Mouse (Mus musculus) myocyte (in vitro differentiated cells): ENCODE measurements around the gene Macrod1. TPM values are rescaled to one million over a fixed set of nuclear protein-coding genes. Genes with fewer than 3 reads are reported as not detected.

Experiments
- H3K27me3 ChIP-seq: one replicate; pipeline ENCODE4 v1.6.1; 2011; ENCODE audit not compliant: control insufficient read depth, insufficient read depth, insufficient read length
- H3K36me3 ChIP-seq: one replicate; pipeline ENCODE4 v1.6.1; 2011; ENCODE audit not compliant: control insufficient read depth, insufficient read depth
- H3K4me2 ChIP-seq: one replicate; pipeline ENCODE4 v1.6.1; 2011; ENCODE audit warnings: low read depth, control low read depth
- H3K4me3 ChIP-seq: one replicate; pipeline ENCODE4 v1.5.1; 2011; ENCODE audit warnings: mild to moderate bottlenecking, control low read depth, moderate library complexity
- H3K79me2 ChIP-seq: one replicate; pipeline ENCODE4 v1.6.1; 2011; ENCODE audit not compliant: control insufficient read depth, insufficient read depth
- H3ac ChIP-seq: one replicate; pipeline ENCODE4 v1.6.1; 2011; ENCODE audit not compliant: control insufficient read depth, insufficient read length
- CEBPB ChIP-seq: IDR thresholded peaks from 2 replicates; pipeline ENCODE4 v1.6.1; 2011; ENCODE audit warnings: mild to moderate bottlenecking, moderate library complexity; ENCODE audit not compliant: poor library complexity, insufficient read depth, severe bottlenecking
- E2F4 ChIP-seq: IDR thresholded peaks from one replicate; pipeline ENCODE4 v1.6.1; 2011; ENCODE audit warnings: mild to moderate bottlenecking, control low read depth, moderate library complexity; ENCODE audit not compliant: insufficient read depth
- MAX ChIP-seq: IDR thresholded peaks from one replicate; pipeline ENCODE4 v1.6.1; 2011; ENCODE audit warnings: low read depth, mild to moderate bottlenecking, control low read depth
- MYOD1 ChIP-seq, 3 experiments: IDR thresholded peaks; one replicate each; pipeline ENCODE4 v1.6.1; 2011; ENCODE audit warnings: control low read depth in 2 of 3, low read depth in 2 of 3, mild to moderate bottlenecking in 2 of 3, moderate library complexity in 1 of 3; ENCODE audit not compliant: insufficient read length in 2 of 3, control insufficient read depth in 1 of 3
- MYOG ChIP-seq, 3 experiments: IDR thresholded peaks; one replicate each; pipeline ENCODE4 v1.6.1; 2011; ENCODE audit warnings: control low read depth in 2 of 3, low read depth in 2 of 3, mild to moderate bottlenecking in 2 of 3; ENCODE audit not compliant: insufficient read length in 2 of 3, control insufficient read depth in 1 of 3, insufficient read depth in 1 of 3
- POLR2A ChIP-seq: IDR thresholded peaks from one replicate; pipeline ENCODE4 v1.6.1; 2011; ENCODE audit warnings: low read depth, mild to moderate bottlenecking, control low read depth, moderate library complexity; ENCODE audit not compliant: insufficient read length
- POLR2AphosphoS2 ChIP-seq: IDR thresholded peaks from one replicate; pipeline ENCODE4 v1.6.1; 2011; ENCODE audit warnings: low read depth, control low read depth; ENCODE audit not compliant: insufficient read length
- REST ChIP-seq: IDR thresholded peaks from one replicate; pipeline ENCODE4 v1.6.1; 2011; ENCODE audit warnings: mild to moderate bottlenecking, control low read depth, moderate library complexity; ENCODE audit not compliant: insufficient read depth, insufficient read length
- SRF ChIP-seq: IDR thresholded peaks from one replicate; pipeline ENCODE4 v1.6.1; 2011; ENCODE audit warnings: low read depth; ENCODE audit not compliant: control insufficient read depth, insufficient read length
- TCF12 ChIP-seq: IDR thresholded peaks from one replicate; pipeline ENCODE4 v1.6.1; 2011; ENCODE audit warnings: mild to moderate bottlenecking, control low read depth; ENCODE audit not compliant: poor library complexity, insufficient read depth, severe bottlenecking
- TCF3 ChIP-seq: IDR thresholded peaks from one replicate; pipeline ENCODE4 v1.6.1; 2011; ENCODE audit warnings: low read depth, control low read depth; ENCODE audit not compliant: insufficient read length
- USF1 ChIP-seq: IDR thresholded peaks from one replicate; pipeline ENCODE4 v1.6.1; 2011; ENCODE audit warnings: low read depth, mild to moderate bottlenecking, control low read depth, moderate library complexity
- polyA plus RNA-seq: library from polyadenylated mRNA; unstranded; fragments of >200 nt; fragmentation: generic; extraction: Trizol; gene quantifications from one replicate; pipeline ENCODE4 v1.2.1, GENCODE M21; 2012; ENCODE audit warnings: missing spikeins

The Macrod1 gene
- polyA plus RNA-seq, 1 experiment, result 82.4 TPM

- Histone ChIP-seq H3K4me3 (no peak overlapping the region), H3K27me3 (no peaks in the 10 kb centered on the region), H3K36me3 (no peaks in the 10 kb centered on the region), H3K79me2 (no peaks in the 10 kb centered on the region), H3ac (no peak overlapping the region), H3K4me2 (no peak overlapping the region)
- TF ChIP-seq REST (no peak), CEBPB (peak; percentile 67; the same call in 1 of the 2 replicates), POLR2A (no peak)
Observed at GRCm38 (mm10) chr19:7108114-7108905, 51.7 kb downstream of the Macrod1 start.

GRCm38 (mm10) chr19:7110097-7110496, 53.5 kb downstream of the Macrod1 start:
- Histone ChIP-seq H3ac (no peak overlapping the region), H3K4me2 (no peak overlapping the region), H3K36me3 (no peaks in the 10 kb centered on the region), H3K4me3 (no peak overlapping the region), H3K79me2 (no peaks in the 10 kb centered on the region), H3K27me3 (no peaks in the 10 kb centered on the region)
- TF ChIP-seq TCF3 (no peak), TCF12 (no peak), POLR2A (no peak), POLR2AphosphoS2 (no peak), E2F4 (no peak), CEBPB (no peak), SRF (no peak), MAX (no peak), REST (no peak), USF1 (no peak), MYOG (IDR thresholded peaks at IDR 0.05; ENCODE audit: control insufficient read depth in 1 of 3, insufficient read depth in 1 of 3, insufficient read length in 2 of 3, low read depth in 2 of 3) (no peak)

- Histone ChIP-seq H3K36me3 (no peaks in the 10 kb centered on the region), H3K27me3 (no peaks in the 10 kb centered on the region), H3K4me2 (peak overlapping the region; percentile 6), H3K4me3 (no peak overlapping the region), H3K79me2 (no peaks in the 10 kb centered on the region), H3ac (no peak overlapping the region)
- TF ChIP-seq MAX (no peak), TCF12 (no peak), MYOG (IDR thresholded peaks at IDR 0.05; ENCODE audit: control insufficient read depth in 1 of 3, insufficient read depth in 1 of 3, insufficient read length in 2 of 3, low read depth in 2 of 3) (peak in 1 of 3 experiments; percentile 60), MYOD1 (IDR thresholded peaks at IDR 0.05; ENCODE audit: control insufficient read depth in 1 of 3, insufficient read length in 2 of 3, low read depth in 2 of 3) (peak in 1 of 3 experiments; percentile 55)
Observed at GRCm38 (mm10) chr19:7110875-7111274, 54.3 kb downstream of the Macrod1 start.

DNA sequence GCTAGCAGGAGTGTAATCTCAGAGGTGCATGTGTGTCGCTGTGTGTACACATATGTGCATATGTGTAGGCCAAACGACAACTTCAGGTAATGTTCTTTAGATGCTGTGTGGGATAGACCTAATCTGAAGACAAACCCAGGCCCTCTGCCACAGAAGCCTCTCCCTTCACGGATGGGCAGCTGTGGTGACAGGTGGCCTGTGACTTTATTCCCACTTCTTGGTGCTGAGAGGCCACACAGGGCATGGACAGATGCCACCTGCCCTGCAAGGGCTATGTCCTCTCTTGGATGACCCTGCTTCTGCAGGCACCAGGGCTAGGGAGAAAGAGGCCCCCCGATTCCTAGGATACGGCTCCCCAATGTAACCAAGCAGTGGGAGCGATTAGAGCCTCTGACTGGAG, 54.7 kb downstream of the Macrod1 start:
- peak overlapping the region; percentile 6 for H3K4me2 ChIP-seq
- no peak overlapping the region for H3K4me3 ChIP-seq
- H3ac ChIP-seq, result no peak overlapping the region
- TF ChIP-seq POLR2A (no peak), REST (no peak), TCF12 (peak; percentile 67), MAX (no peak), MYOD1 (IDR thresholded peaks at IDR 0.05; ENCODE audit: control insufficient read depth in 1 of 3, insufficient read length in 2 of 3, low read depth in 2 of 3) (peak in 2 of 3 experiments; percentile 79 to 90), TCF3 (peak; percentile 63), MYOG (IDR thresholded peaks at IDR 0.05; ENCODE audit: control insufficient read depth in 1 of 3, insufficient read depth in 1 of 3, insufficient read length in 2 of 3, low read depth in 2 of 3) (peak in 2 of 3 experiments; percentile 77 to 95)
- H3K27me3 ChIP-seq, result no peaks in the 10 kb centered on the region
- H3K36me3 ChIP-seq, result no peaks in the 10 kb centered on the region
- H3K79me2 ChIP-seq, result no peaks in the 10 kb centered on the region

- Histone ChIP-seq H3K36me3 (no peaks in the 10 kb centered on the region), H3K4me2 (no peak overlapping the region), H3K27me3 (no peaks in the 10 kb centered on the region), H3K4me3 (no peak overlapping the region), H3K79me2 (no peaks in the 10 kb centered on the region), H3ac (no peak overlapping the region)
- TF ChIP-seq SRF, result no peak
Observed at GRCm38 (mm10) chr19:7111710-7112109, 55.1 kb downstream of the Macrod1 start.

- no peak overlapping the region for H3ac ChIP-seq
- no peak overlapping the region for H3K4me3 ChIP-seq
- H3K27me3 ChIP-seq, result no peaks in the 10 kb centered on the region
- TF ChIP-seq POLR2A (no peak), MAX (no peak), POLR2AphosphoS2 (no peak), TCF12 (no peak), SRF (no peak), MYOD1 (IDR thresholded peaks at IDR 0.05; ENCODE audit: control insufficient read depth in 1 of 3, insufficient read length in 2 of 3, low read depth in 2 of 3) (no peak), E2F4 (no peak), REST (no peak), USF1 (no peak)
- no peaks in the 10 kb centered on the region for H3K36me3 ChIP-seq
- H3K4me2 ChIP-seq, result no peak overlapping the region
- H3K79me2 ChIP-seq, result no peaks in the 10 kb centered on the region
Observed at GRCm38 (mm10) chr19:7112628-7113027, 56.0 kb downstream of the Macrod1 start.
